Mouse (Mus musculus): ENCODE results near the gene Gm4779.
"Not testable (repeated sequence)": the region's sequence is repeated elsewhere in the genome, so short reads cannot be mapped to it uniquely, and the experiment has no call there.

Gm4779 gene

DNA sequence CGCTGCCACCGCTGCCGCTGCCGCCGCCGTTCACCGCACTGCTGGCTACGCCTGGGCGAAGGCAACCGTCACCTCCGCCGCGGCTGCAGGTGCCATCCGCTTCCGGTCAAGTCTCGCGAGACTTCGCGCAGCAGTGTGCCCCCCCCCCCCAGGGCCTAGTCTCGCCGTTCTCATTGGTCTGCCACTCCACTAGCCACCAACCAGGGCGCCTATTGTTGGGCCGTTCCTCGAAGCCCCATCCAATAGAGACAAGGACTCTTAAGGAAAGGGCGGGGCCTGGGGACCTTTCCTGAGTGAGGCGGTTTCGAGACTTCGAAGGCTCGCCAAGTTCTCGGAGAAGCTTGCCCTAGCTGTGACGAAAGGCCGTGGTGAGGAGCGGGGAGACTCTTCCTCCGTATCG lies at the start of gene Gm4779, which contains the start of gene 8030474K03Rik:
Gm4779 (minus strand) TSS at position 82 of the 400 bp plus-strand sequence.
8030474K03Rik (plus strand) TSS at position 315 of the 400 bp plus-strand sequence.
- no peak for DNase-seq (ENCODE audit: extremely low read depth, low read depth, low spot score)

DNA sequence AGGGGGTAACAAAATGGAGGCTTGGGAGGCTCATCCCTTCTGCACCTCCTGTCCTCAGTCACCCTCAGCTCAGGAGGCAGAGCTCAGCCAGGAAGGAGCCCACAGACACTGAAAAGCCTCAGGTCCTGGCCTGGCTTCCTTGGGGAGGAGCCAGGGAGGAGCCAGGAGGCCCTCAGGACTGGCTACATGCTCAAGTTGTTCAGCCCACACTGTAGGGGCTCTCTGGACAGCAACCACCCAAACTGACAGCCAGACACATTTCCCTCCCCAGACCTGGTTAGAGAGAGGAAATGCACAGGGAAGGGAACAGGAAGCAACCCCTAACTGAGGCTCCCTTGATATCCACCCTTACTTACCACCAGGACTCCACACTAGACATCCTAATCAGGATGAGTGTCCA lies 25.8 kb upstream of the Gm4779 start:
- not testable (repeated sequence) for DNase-seq (ENCODE audit: extremely low read depth, low read depth, low spot score)

DNA sequence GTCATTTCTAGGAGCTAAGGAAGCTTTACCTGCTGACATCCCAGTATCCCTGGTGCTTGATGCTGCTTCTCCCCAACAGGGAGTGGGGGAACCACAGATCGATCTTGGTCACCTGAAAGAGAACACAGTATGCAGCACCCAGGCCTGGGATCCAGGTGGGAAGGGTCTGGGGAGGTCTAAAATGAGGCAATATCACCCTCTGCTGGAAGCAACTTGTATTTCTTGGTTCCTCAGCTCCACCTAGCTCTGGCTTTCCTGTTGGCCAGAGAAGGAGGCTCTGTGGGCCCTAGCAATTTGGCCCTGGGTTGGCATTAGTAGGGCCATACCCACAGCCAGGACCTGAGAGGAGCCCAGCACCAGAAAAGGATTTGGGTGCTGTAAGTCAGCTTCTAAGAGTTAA lies 24.9 kb upstream of the Gm4779 start:
- no peak for DNase-seq (ENCODE audit: extremely low read depth, low read depth, low spot score)

DNA sequence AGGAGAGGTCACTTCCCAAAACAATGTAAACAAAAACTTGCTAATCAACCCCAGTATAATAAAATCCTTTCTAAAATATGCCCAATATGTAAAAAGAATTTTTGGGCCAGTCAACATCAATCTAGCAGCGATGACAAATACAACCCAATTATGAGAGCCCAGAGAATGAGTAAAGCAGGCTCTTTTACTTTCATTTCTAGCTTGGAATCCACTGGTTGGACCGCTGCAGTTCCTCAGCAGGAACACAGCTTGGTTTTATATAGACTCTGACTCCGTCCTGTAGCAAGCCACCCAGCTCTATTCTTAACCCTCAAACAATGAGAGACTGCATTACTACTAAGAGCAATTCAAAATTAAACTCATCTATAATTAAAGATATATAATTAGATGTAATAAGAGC lies 17.5 kb upstream of the Gm4779 start:
- DNase-seq (ENCODE audit: extremely low read depth, low read depth, low spot score) = no peak

DNA sequence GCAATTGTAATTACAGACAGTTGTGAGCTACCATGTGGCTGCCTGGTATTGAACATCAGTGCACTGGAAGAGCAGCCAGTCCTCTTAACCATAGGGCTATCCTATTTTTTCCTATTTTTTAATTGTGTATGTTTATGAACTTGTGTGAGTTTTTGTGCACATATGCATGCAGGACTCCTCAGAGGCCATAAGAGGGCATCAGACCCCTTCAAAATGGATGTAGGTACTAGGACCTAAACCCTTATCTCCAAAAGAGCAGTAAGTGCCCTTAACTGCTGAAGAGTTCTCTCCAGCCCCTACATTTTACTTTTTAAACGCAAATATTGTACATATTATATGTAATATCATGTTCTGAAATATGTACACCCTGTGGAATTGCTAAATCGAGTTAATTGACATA lies 11.3 kb upstream of the Gm4779 start:
- no peak for DNase-seq (ENCODE audit: extremely low read depth, low read depth, low spot score)

DNA sequence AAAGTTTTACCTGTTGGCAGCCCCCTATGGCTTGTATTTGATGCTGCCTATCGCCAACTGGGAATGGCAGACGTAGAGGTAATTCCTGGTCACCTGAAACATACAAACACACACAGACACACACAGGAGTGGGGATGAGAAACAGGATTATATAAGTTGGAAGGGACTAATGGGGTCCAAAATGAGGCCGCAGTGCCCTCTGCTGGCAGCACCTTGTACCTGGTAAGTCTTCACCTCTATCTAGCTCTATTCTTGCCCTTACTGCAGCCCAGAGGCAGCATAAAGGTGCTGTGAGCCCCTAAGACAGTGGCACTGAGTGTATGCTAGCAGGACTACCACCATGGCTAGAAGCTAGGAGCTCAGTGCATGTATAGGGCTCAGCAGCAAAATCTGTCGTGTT lies 2.7 kb downstream of the Gm4779 start:
- no peak for DNase-seq (ENCODE audit: extremely low read depth, low read depth, low spot score)

DNA sequence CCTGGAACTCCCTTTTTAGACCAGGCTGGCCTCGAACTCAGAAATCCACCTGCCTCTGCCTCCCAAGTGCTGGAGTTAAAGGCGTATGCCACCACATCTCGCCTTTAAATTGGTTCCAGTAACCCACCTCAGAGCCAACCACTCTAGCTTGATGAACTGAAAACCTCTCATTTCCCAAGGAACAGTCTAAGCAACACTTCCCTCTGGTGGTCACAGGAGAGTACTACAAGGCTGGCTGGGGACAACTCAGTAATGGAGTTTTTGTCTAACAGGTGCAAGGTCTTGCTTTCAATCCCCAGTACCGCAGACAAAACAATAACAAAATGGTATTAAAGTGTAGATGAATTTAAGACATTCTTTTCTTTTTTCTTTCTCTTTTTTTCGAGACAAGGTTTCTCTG lies 22.2 kb downstream of the Gm4779 start:
- DNase-seq (ENCODE audit: extremely low read depth, low read depth, low spot score) = no peak

DNA sequence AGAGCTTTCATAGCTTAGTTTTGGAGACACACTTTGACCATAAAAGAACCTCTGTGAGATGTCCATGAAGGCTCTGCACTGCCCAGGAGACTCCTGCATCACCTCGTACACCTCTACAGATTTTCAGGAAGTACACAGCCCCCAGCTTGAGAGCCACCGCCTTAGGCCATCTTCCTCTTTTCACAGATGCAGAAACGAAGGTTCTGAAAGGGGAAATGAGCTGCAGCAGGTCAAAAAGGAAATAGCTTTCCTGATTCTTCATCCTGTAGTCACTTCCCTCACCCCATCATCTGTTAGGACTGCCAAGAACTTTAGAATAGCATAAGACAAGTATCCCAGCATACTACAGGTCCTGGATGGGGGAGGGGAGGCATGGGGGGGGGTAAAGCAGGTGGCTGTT lies 23.9 kb downstream of the Gm4779 start:
- no peak for DNase-seq (ENCODE audit: extremely low read depth, low read depth, low spot score)

DNA sequence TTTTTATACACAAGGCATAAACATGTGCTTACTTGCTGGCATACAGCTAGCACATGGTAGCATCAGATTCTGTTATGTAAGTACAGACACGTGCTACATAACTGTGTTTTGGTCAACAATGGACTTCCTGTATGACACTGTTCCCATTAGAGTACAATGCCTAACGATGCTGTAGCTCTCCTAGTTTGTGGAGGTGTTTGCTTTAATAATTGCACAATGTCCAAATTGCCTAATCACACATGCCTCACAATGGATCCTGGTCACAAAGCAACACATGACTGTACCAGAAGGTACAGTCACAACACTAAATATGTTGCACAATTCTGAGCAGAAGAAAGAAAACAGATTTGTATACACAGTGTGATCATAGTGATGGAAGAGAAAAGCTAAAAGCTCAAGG lies 24.7 kb downstream of the Gm4779 start:
- DNase-seq (ENCODE audit: extremely low read depth, low read depth, low spot score) = no peak

DNA sequence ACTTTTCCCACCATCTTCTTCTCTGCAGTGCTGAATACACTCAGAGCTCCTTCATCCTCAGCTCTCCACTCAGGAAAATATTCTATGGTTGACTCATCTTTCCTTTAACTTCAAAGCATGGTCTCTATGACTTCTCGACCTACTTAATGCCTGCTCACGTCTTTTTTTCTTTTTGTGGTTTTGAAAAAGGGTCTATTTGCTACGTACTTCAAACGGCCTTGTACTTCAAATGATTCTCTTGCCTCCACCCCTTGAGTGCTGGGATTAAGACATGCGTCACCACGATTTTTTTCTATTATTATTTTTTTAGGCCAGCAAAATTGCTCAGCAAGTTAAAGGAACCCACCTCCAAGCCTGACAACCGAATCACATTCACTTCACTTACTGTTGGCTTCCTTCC lies 26.9 kb downstream of the Gm4779 start:
- DNase-seq (ENCODE audit: extremely low read depth, low read depth, low spot score) = no peak

DNA sequence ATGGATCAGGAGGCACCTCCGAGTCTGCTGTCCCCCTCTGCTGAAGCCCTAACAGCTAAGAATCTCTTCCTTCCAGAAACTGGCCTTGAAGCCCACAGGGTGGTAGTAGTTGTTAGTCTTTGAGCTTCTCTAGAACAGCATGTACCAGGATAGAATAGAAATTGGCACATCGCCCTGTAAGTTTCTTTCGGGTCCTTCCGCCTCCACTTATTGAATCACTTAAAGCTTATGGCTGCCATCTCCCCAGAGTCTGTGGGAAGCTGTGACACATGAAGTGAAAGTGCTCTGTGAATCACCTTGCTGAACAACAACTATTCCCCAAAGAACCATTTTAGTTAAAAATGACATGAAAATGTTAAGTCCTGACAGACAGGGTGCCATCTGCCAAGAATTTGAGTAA lies 29.1 kb downstream of the Gm4779 start:
- DNase-seq (ENCODE audit: extremely low read depth, low read depth, low spot score) = no peak

DNA sequence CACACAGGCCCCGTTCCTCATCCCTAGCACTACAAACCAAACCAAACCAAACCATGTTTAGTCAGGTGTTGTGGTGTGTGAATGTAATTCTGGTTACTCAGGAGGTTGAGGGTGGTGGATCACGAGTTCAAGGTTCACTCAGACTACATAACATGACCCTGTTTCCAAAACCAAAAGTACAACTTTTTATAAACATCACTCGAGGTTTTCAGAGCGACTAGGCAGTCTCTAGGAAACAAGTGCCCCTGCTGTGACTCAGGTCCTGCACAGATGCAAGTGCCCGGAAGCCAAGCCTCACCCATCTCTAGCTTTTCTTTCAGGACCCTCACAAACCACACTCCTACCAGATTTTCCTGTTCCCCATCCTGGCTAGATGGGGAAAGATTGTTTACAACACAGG lies 29.6 kb downstream of the Gm4779 start:
- DNase-seq (ENCODE audit: extremely low read depth, low read depth, low spot score) = no peak

DNA sequence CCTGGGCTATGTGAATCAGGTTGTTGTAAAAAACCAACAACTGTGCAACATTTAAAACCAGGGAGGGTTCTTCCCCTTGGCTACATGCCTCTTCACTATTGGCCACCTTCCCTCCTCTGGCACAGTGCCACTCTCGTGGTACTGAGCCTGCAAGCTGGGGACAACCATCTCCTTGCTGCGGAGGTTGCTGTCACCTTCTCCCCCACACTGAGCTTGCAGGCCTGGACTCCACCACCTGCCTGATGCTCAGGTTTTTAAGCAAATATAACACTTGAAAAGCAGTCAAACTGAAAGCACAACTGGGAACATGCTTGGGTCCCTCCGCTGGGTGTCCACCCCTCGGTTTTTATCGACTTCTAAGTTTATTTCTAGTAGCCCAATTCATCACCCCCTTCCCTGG lies 39.7 kb downstream of the Gm4779 start:
- no peak for DNase-seq (ENCODE audit: extremely low read depth, low read depth, low spot score)

DNA sequence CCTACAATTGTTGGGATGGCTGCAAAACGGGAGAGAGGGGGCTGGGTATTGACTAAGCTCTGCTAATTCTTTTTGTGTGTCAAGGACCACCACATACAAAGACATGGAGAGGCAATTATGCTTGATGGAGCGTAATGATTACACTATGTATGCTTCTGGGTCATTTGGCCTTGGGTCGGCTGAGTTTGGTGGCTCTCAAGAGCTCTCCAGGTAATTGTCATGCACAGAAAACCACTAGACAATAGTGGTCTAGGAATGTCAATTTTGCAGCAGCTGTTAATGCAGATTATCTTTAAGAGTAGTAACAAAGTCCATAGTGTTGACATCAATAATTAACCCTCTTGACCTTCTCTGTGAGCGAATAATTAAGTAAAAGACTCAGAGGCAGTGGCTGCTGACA lies 44.1 kb downstream of the Gm4779 start:
- DNase-seq (ENCODE audit: extremely low read depth, low read depth, low spot score) = no peak

DNA sequence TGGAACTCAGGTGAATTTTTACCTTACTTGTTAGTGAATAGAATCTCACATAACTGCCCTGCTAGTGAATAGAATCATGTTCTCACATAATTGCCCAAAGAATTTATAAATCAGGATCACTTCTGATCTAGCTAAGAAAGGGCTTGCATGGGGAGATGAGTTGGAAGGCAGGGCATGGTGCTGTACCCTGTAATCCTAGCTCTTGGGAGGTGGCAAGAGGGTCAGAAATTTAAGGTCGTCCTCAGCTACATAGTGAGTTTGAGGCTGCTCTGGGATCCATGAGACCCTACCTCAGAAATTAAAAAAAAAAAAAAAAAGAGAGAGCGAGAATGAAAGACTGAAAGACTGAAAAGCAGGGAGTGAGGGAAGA lies 53.2 kb downstream of the Gm4779 start:
- DNase-seq (ENCODE audit: extremely low read depth, low read depth, low spot score) = no peak

DNA sequence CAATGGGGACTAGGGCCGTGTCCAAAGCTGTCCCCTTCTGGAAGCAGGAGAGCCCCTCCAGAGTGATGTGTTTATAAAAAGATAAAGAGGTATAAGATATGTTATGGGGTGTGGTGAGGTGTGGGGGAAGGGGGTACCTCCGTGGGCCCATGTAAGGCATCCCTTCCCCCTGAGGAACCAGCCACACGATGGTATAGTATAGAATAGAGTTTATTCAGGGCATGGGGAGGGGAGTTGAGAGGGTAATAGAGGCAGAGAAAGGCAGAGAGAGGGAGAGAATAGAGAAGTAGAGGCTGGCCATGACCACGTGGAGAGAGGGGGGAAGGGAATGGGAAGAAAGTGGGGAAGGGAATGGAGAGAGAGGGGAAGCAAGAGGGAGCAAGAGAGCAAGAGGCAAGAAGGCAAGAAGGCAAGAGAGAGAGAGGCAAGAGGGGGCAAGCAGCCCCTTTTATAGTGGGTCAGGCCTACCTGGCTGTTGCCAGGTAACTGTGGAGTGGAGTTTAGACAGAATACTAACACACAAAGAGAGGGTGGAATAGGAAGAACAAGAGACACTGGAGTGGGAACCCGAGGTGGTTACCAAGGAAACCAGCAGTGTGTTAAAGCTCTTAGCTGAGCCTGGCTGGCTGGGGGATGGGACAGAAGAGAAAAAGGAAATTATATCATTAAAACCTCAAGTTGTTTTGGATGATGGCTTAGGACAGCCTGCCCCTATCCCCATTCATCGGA lies 53.7 kb downstream of the Gm4779 start:
- DNase-seq (ENCODE audit: extremely low read depth, low read depth, low spot score) = no peak

Data from fat pad, adult 2 months (tissue).